28 mouse cellular contexts compared by ENCODE assay signal in genomic region chr4:47075054-47075453, GRCm38 (mm10). TPM values are rescaled to one million over a fixed set of nuclear protein-coding genes. Genes with fewer than 3 reads are reported as not detected.
DNase-seq lines count a peak whose midpoint lies in the region; ATAC-seq and TF ChIP-seq lines count a peak whose summit lies in the region.
"Had no signal": no experiment of that assay in that cellular context is flagged by ENCODE, and none has a peak within 500 bp of the region (broad histone marks: within the 10 kb centered on the region; RNA-seq: fewer than 3 reads in every experiment).

No protein-coding gene starts in this region.

- H3K4me1 ChIP-seq in lung, embryonic 14.5 days (ENCODE audit: insufficient read depth), result no peaks in the 10 kb centered on the region
- no peaks in the 10 kb centered on the region for H3K4me1 ChIP-seq in intestine, embryonic 14.5 days (replicated peaks; ENCODE audit: control insufficient read depth, insufficient read depth, low read length)
- H3K4me1 ChIP-seq in midbrain, embryonic 13.5 days (replicated peaks), result 0 out of 2 replicates have a peak, but pooled peaks cover 4% of the 10 kb centered on the region
- H3K4me1 ChIP-seq: embryonic facial prominence, embryonic 15.5 days; forebrain, embryonic 15.5 days; heart, embryonic 15.5 days; hindbrain, embryonic 15.5 days; limb, embryonic 15.5 days; neural tube, embryonic 15.5 days had no signal

- H3K9me3 ChIP-seq in lung, embryonic 14.5 days (ENCODE audit: low read depth, low read length), result no peaks in the 10 kb centered on the region
- H3K9me3 ChIP-seq in intestine, embryonic 14.5 days (ENCODE audit: control insufficient read depth, low read length), result no peaks in the 10 kb centered on the region
- H3K9me3 ChIP-seq in midbrain, embryonic 13.5 days, result no peaks in the 10 kb centered on the region
- H3K9me3 ChIP-seq: embryonic facial prominence, embryonic 15.5 days; forebrain, embryonic 15.5 days; heart, embryonic 15.5 days; hindbrain, embryonic 15.5 days; limb, embryonic 15.5 days; neural tube, embryonic 15.5 days had no signal

- no peak for TF ChIP-seq CTCF in lung, embryonic 14.5 days (IDR thresholded peaks at IDR 0.05; ENCODE audit: low read depth)

- no peak overlapping the region for H3K27ac ChIP-seq in lung, embryonic 14.5 days (ENCODE audit: low read depth)
- no peak overlapping the region for H3K27ac ChIP-seq in intestine, embryonic 14.5 days (ENCODE audit: low read depth)
- no peak overlapping the region for H3K27ac ChIP-seq in midbrain, embryonic 13.5 days
- H3K27ac ChIP-seq: embryonic facial prominence, embryonic 15.5 days; forebrain, embryonic 15.5 days; heart, adult 2 months; heart, embryonic 15.5 days; hindbrain, embryonic 15.5 days; kidney, postnatal 0 days; left cerebral cortex, adult 2 months; limb, embryonic 15.5 days; liver, embryonic 14.5 days; neural tube, embryonic 15.5 days had no signal

- peak; percentile 11 for DNase-seq in lung, embryonic 14.5 days
- no peak for DNase-seq in lung, postnatal 10 days
- peak; percentile 11 for DNase-seq in 416B (ENCODE audit: low read depth)
- DNase-seq in intestine, embryonic 14.5 days (ENCODE audit: low spot score), result peak; percentile 55
- no peak for DNase-seq in layer of hippocampus, adult 9-11 months
- no peak for DNase-seq in gastrocnemius, postnatal 36 days
- DNase-seq: adrenal gland, postnatal 10 days; cerebellum, adult 2 months; cerebellum, postnatal 36 days; embryo, embryonic 11 days; gastrocnemius, postnatal 14 days; heart, adult 2 months; heart, postnatal 4 days; kidney, adult 11 months; left cerebral cortex, postnatal 4 days; thymus, postnatal 36 days had no signal

- H3K36me3 ChIP-seq in lung, embryonic 14.5 days (ENCODE audit: insufficient read depth), result no peaks in the 10 kb centered on the region
- H3K36me3 ChIP-seq in intestine, embryonic 14.5 days (ENCODE audit: control insufficient read depth, insufficient read depth, low read length), result no peaks in the 10 kb centered on the region
- H3K36me3 ChIP-seq in midbrain, embryonic 13.5 days, result no peaks in the 10 kb centered on the region
- H3K36me3 ChIP-seq: embryonic facial prominence, embryonic 15.5 days; forebrain, embryonic 15.5 days; heart, embryonic 15.5 days; hindbrain, embryonic 15.5 days; limb, embryonic 15.5 days; neural tube, embryonic 15.5 days had no signal

- H3K27me3 ChIP-seq in lung, embryonic 14.5 days (ENCODE audit: insufficient read depth, low read length), result no peaks in the 10 kb centered on the region
- H3K27me3 ChIP-seq in intestine, embryonic 14.5 days (replicated peaks; ENCODE audit: control insufficient read depth, insufficient read depth, low read length), result no peaks in the 10 kb centered on the region
- no peaks in the 10 kb centered on the region for H3K27me3 ChIP-seq in midbrain, embryonic 13.5 days
- H3K27me3 ChIP-seq: embryonic facial prominence, embryonic 15.5 days; forebrain, embryonic 15.5 days; heart, embryonic 15.5 days; hindbrain, embryonic 15.5 days; limb, embryonic 15.5 days; neural tube, embryonic 15.5 days had no signal

- no peak overlapping the region for H3K9ac ChIP-seq in lung, embryonic 14.5 days
- no peak overlapping the region for H3K9ac ChIP-seq in intestine, embryonic 14.5 days (ENCODE audit: low read length)
- no peak overlapping the region for H3K9ac ChIP-seq in midbrain, embryonic 13.5 days (replicated peaks)
- H3K9ac ChIP-seq: embryonic facial prominence, embryonic 15.5 days; forebrain, embryonic 15.5 days; heart, embryonic 15.5 days; hindbrain, embryonic 15.5 days; limb, embryonic 15.5 days; liver, embryonic 14.5 days; neural tube, embryonic 15.5 days had no signal

- ATAC-seq in lung, embryonic 14.5 days (ENCODE audit: insufficient read depth), result peak; percentile 49; the same call in 1 of the 2 replicates
- peak; percentile 87 for ATAC-seq in intestine, embryonic 14.5 days (replicated peaks; ENCODE audit: low FRiP score, low TSS enrichment, low read depth)
- 0 out of 2 replicates have a peak, but pooled peaks have one; percentile 18 for ATAC-seq in megakaryocyte, adult 5-6 weeks (ENCODE audit: poor library complexity, severe bottlenecking)
- ATAC-seq in midbrain, embryonic 13.5 days, result no peak
- ATAC-seq: forebrain, embryonic 15.5 days had no signal

- 21% methylated on average over 2 of the region's 2 CpGs for WGBS in lung, embryonic 14.5 days
- WGBS in intestine, embryonic 14.5 days, result 28% methylated on average over 2 of the region's 2 CpGs
- WGBS in midbrain, embryonic 13.5 days, result 32% methylated on average over 2 of the region's 2 CpGs

- intact Hi-C loops in gastrocnemius, postnatal 36 days (cut with DNase I), result no loop called here

- H3K4me2 ChIP-seq in lung, embryonic 14.5 days, result no peak overlapping the region
- no peak overlapping the region for H3K4me2 ChIP-seq in intestine, embryonic 14.5 days (ENCODE audit: low read length)
- H3K4me2 ChIP-seq in midbrain, embryonic 13.5 days (replicated peaks), result no peak overlapping the region
- H3K4me2 ChIP-seq: embryonic facial prominence, embryonic 15.5 days; forebrain, embryonic 15.5 days; heart, embryonic 15.5 days; hindbrain, embryonic 15.5 days; limb, embryonic 15.5 days; midbrain, embryonic 11.5 days; neural tube, embryonic 15.5 days had no signal

- no peak overlapping the region for H3K4me3 ChIP-seq in lung, embryonic 14.5 days (ENCODE audit: low read depth, low read length)
- H3K4me3 ChIP-seq in intestine, embryonic 14.5 days (ENCODE audit: low read depth, low read length), result no peak overlapping the region
- H3K4me3 ChIP-seq in midbrain, embryonic 13.5 days (replicated peaks), result no peak overlapping the region
- H3K4me3 ChIP-seq: embryonic facial prominence, embryonic 15.5 days; forebrain, embryonic 15.5 days; heart, adult 2 months; heart, embryonic 15.5 days; hindbrain, embryonic 15.5 days; left cerebral cortex, adult 2 months; limb, embryonic 15.5 days; neural tube, embryonic 15.5 days had no signal

RNA-seq across cellular contexts. Expression of gene Galnt12, which starts 16.7 kb away (rescaled TPM):
- 5.1 and 6.4 TPM in 2 replicates for polyA plus RNA-seq in lung, embryonic 14.5 days (2014; fragmentation: Nextera tagmentation; extraction: Ambion mirVana)
- polyA plus RNA-seq in intestine, embryonic 14.5 days (2014; fragmentation: Nextera tagmentation; extraction: Ambion mirVana), result 13.4 and 16.6 TPM in 2 replicates
- total RNA-seq in megakaryocyte, adult 5-6 weeks (2015), result 0.84 and 1.5 TPM in 2 replicates
- total RNA-seq in megakaryocyte, adult 5-6 weeks (2017), result 2.7 and 3.0 TPM in 2 replicates
- polyA plus RNA-seq in midbrain, embryonic 13.5 days (2015; fragmentation: Nextera tagmentation; extraction: Ambion mirVana), result 2.7 and 5.6 TPM in 2 replicates
- not detected for total RNA-seq in gastrocnemius, postnatal 36 days (2021)

RNA-seq across cellular contexts. Expression of gene Anks6, which starts 17.8 kb away (rescaled TPM):
- 3.1 and 4.8 TPM in 2 replicates for polyA plus RNA-seq in lung, embryonic 14.5 days (2014; fragmentation: Nextera tagmentation; extraction: Ambion mirVana)
- 4.2 TPM in 2 replicates for polyA plus RNA-seq in intestine, embryonic 14.5 days (2014; fragmentation: Nextera tagmentation; extraction: Ambion mirVana)
- total RNA-seq in megakaryocyte, adult 5-6 weeks (2015), result 0.16 and 0.41 TPM in 2 replicates
- total RNA-seq in megakaryocyte, adult 5-6 weeks (2017), result 0.28 and 0.44 TPM in 2 replicates
- 3.9 and 4.4 TPM in 2 replicates for polyA plus RNA-seq in midbrain, embryonic 13.5 days (2015; fragmentation: Nextera tagmentation; extraction: Ambion mirVana)
- total RNA-seq in gastrocnemius, postnatal 36 days (2021), result 1 to 10 TPM; 1.3 TPM

Comparison
In these comparisons a context has a peak if more than half of its experiments do, and no peak if none do; other contexts are left out.
1. DNase-seq: peak in lung, embryonic 14.5 days (single experiment), 416B (single experiment) and intestine, embryonic 14.5 days (single experiment); none in lung, postnatal 10 days (single experiment), layer of hippocampus, adult 9-11 months (single experiment) and gastrocnemius, postnatal 36 days (0 of 2).